Mouse (Mus musculus) hindbrain, embryonic 15.5 days (tissue): ENCODE measurements around the gene Srgap3. TPM values are rescaled to one million over a fixed set of nuclear protein-coding genes. Genes with fewer than 3 reads are reported as not detected.

Source experiments
- ATAC-seq: fragments of 200-750 bp; cut with Nextera tagmentation; 2 replicates; pipeline ENCODE4 v1.8.0; 2017; ENCODE audit warnings: low read depth, moderate number of reproducible peaks, moderate TSS enrichment; ENCODE audit not compliant: low FRiP score
- H3K27ac ChIP-seq: fragments of 300-500 bp; sonication (generic); replicated peaks from 2 replicates; pipeline ENCODE4 v1.5.1; 2015; ENCODE audit warnings: mild to moderate bottlenecking, inconsistent platforms
- H3K27me3 ChIP-seq: fragments of 300-500 bp; sonication (generic); 2 replicates; pipeline ENCODE4 v1.6.1; 2015; ENCODE audit warnings: control low read depth, inconsistent platforms
- H3K36me3 ChIP-seq: fragments of 300-500 bp; sonication (generic); 2 replicates; pipeline ENCODE4 v1.6.1; 2015; ENCODE audit warnings: control low read depth, inconsistent platforms
- H3K4me1 ChIP-seq: fragments of 300-500 bp; sonication (generic); replicated peaks from 2 replicates; pipeline ENCODE4 v1.6.1; 2015; ENCODE audit warnings: control low read depth, inconsistent platforms
- H3K4me2 ChIP-seq: fragments of 300-500 bp; sonication (generic); 2 replicates; pipeline ENCODE4 v1.6.1; 2015; ENCODE audit warnings: moderate library complexity, mild to moderate bottlenecking, inconsistent platforms
- H3K4me3 ChIP-seq: fragments of 300-500 bp; sonication (generic); 2 replicates; pipeline ENCODE4 v1.5.1; 2015; ENCODE audit warnings: mild to moderate bottlenecking, inconsistent platforms
- H3K9ac ChIP-seq: fragments of 300-500 bp; sonication (generic); 2 replicates; pipeline ENCODE4 v1.6.1; 2015; ENCODE audit warnings: inconsistent platforms
- H3K9me3 ChIP-seq: fragments of 300-500 bp; sonication (generic); 2 replicates; pipeline ENCODE4 v1.6.1; 2016; ENCODE audit warnings: control low read depth, inconsistent platforms
- WGBS: fragments of 180-500 bp; shearing (Covaris S2); methylation state at CpG from one replicate; pipeline ENCODE4 v1.1.7; 2015; 5-methylcytosine and 5-hydroxymethylcytosine counted together
- polyA plus RNA-seq: library from polyadenylated mRNA; unstranded; fragments of >200 nt; fragmentation: Nextera tagmentation; extraction: Ambion mirVana; gene quantifications from 2 replicates; pipeline ENCODE4 v1.2.1, GENCODE M21; 2015

Srgap3 gene
- polyA plus RNA-seq, 1 experiment from 2014 or later: 30.5 TPM

DNA sequence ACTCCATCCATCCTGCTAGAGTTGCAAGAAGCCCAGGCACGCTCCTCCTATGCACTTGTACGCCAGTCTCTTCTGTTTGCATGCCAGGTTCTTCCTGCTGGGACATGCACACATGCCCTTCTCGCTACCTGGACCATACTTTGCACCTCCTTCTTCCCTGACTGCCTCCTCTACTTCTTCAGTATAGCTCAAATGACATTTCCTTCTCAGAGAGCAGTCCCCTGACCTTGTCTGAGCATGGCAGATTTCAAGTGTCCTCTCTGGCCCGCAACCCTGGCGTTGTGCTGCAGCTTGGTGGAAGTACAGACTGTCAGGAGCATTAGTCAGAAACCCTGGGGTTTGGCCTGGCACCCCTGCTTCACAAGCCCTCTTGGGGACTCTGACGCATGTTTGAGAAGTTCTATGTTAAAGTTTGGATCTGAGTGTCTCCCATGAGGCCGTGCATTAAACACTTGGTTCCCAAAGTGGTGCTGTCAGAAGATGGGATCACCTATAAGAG, 128.6 kb downstream of the Srgap3 start:
- WGBS: 92% methylated on average over 7 of the region's 7 CpGs
- Histone ChIP-seq H3K9me3 (no peaks in the 10 kb centered on the region), H3K27ac (no peak overlapping the region), H3K4me1 (peaks cover 42% of the 10 kb centered on the region), H3K9ac (no peak overlapping the region), H3K4me2 (no peak overlapping the region), H3K27me3 (no peaks in the 10 kb centered on the region), H3K36me3 (0 out of 2 replicates have a peak, but pooled peaks cover 3% of the 10 kb centered on the region), H3K4me3 (no peak overlapping the region)
- ATAC-seq: no peak

DNA sequence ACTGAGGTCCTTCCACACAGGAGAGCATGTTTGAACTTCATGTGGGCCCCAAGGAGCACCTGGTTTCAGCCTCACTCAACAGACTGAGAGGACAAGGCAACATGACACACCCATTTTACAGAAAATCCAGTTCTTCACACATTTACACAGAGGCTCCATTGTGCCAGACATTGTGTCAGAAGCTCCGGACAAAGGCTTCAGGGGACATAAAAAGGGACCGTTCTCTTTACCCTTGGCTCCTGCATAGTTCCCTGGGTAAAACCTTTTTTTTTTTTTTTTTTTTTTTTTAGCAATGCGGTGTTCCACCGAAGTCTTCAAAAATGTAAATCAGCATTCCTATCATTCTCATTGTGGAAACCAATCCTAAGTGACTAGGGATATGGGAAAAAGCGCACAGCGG, 131.5 kb downstream of the Srgap3 start:
- no peaks in the 10 kb centered on the region for H3K27me3 ChIP-seq
- peaks cover 38% of the 10 kb centered on the region for H3K4me1 ChIP-seq
- ATAC-seq: no peak
- no peak overlapping the region for H3K4me2 ChIP-seq
- no peaks in the 10 kb centered on the region for H3K9me3 ChIP-seq
- H3K4me3 ChIP-seq: no peak overlapping the region
- 44% methylated on average over 6 of the region's 6 CpGs for WGBS
- no peak overlapping the region for H3K9ac ChIP-seq
- no peak overlapping the region for H3K27ac ChIP-seq
- 0 out of 2 replicates have a peak, but pooled peaks cover 3% of the 10 kb centered on the region for H3K36me3 ChIP-seq

DNA sequence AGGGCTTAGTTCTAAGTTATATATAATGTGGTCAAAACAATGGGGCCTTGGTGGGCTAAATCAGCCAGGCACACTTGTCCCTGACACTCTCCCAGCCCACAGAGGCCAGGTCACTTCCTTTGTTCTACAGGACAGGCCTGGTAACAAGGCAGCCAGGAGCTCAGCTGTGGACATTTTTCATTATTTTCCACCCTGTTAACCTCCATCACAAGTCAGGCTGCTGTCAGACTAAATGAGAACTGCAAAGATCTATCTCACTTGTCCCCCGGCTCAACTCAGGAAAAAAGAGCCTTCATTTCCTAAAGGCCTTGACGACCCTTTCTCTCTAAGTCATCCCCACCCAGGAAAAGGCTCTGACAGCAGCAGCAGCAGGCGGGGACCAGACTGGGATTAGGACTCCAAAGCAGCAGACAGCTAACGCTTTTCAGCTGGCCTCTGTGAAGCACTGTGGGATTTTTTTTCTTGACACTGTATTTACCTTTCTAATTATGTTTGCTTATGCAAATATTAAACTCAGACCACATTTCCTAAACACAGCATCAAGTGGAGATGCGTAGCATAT, 132.5 kb downstream of the Srgap3 start:
- no peaks in the 10 kb centered on the region for H3K9me3 ChIP-seq
- H3K4me1 ChIP-seq: peaks cover 38% of the 10 kb centered on the region
- 0 out of 2 replicates have a peak, but pooled peaks cover 3% of the 10 kb centered on the region for H3K36me3 ChIP-seq
- no peak overlapping the region for H3K9ac ChIP-seq
- 13% methylated on average over 5 of the region's 5 CpGs for WGBS
- ATAC-seq: no peak
- H3K4me2 ChIP-seq: no peak overlapping the region
- no peaks in the 10 kb centered on the region for H3K27me3 ChIP-seq
- no peak overlapping the region for H3K4me3 ChIP-seq
- H3K27ac ChIP-seq: peak overlapping the region; percentile 49

DNA sequence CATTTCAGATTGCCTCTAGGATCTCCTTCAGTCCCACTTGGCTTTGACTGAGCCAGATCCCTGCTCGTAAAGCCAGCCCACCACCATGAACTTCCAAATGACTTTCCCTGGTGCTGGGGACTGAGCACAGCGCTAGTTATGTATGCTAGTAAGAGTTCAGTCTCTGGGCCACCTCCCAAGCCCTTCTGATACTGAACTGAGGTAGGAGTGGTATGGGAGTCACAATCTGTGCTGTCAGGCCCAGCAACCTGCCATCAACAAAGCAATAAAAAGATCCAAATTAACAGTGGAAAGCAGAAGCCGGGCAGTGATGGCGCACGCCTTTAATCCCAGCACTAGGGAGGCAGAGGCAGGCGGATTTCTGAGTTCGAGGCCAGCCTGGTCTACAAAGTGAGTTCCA, 134.2 kb downstream of the Srgap3 start:
- WGBS: 92% methylated on average over 7 of the region's 7 CpGs
- H3K9me3 ChIP-seq: no peaks in the 10 kb centered on the region
- H3K4me1 ChIP-seq: peaks cover 53% of the 10 kb centered on the region
- ATAC-seq: no peak
- H3K27ac ChIP-seq: 0 out of 2 replicates have a peak overlapping the region, but pooled peaks have one; percentile 16
- 0 out of 2 replicates have a peak, but pooled peaks cover 3% of the 10 kb centered on the region for H3K36me3 ChIP-seq
- no peak overlapping the region for H3K4me3 ChIP-seq
- H3K27me3 ChIP-seq: no peaks in the 10 kb centered on the region
- no peak overlapping the region for H3K9ac ChIP-seq
- H3K4me2 ChIP-seq: no peak overlapping the region

DNA sequence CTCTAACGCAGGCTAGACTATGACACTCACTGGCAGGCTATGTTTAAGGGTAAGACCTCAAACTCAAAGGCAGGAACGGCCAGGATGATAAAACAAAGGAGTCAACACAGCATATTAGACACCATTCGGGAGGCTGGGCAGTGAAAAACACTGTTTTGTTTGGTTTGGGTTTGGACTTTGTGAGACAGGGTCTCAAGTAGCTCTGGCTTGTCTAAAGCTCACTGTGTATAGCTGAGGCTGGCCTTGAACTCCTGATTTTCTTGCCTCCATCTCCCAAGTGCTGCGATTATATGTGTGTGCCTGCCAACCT, 136.6 kb downstream of the Srgap3 start:
- Histone ChIP-seq H3K36me3 (0 out of 2 replicates have a peak, but pooled peaks cover 3% of the 10 kb centered on the region), H3K9ac (no peak overlapping the region), H3K4me3 (no peak overlapping the region), H3K4me1 (peaks cover 53% of the 10 kb centered on the region), H3K9me3 (no peaks in the 10 kb centered on the region), H3K27ac (peak overlapping the region; percentile 87), H3K4me2 (no peak overlapping the region), H3K27me3 (no peaks in the 10 kb centered on the region)
- ATAC-seq: no peak
- 31% methylated on average over 4 of the region's 4 CpGs for whole genome bisulfite sequencing

DNA sequence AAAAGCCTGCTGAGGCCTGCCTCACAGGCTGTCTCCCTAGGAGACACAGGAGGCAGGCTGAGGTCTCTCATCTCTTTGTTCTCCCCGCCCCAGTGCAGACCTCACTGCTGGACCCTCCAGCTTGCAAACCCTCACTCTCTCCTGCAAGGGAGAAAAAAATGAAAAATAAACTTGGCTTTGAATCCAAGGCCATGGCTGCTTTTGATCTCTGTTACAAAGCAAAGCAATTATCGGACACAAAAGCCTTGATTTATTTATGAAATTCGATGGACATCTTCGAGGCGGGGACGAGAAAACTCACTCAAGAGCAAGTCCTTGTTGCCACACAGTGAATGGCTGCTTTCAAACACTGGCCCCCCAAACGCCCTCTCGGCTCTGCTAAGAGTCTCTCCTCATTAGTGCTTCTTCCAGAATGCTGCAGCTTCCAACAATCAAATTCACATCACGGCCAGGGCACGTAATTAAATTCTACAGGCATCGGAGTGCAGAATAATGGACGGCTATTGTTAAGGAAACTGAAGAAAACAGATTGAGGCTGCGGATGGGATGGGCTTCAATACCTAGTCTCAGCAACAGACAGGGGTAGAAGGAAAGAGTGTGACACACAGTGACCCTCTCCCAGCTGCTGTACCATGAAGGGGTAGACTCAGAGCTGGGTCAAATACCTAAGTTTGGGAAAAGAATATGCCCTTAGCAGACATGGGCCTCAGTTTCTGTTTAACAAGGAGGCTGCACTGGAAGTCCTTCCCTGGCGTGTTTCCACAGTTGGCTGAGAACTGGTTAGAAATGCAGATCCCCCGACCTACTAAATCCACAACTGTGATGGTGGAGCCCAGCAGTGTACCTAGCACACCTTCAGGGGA, 137.2 kb downstream of the Srgap3 start:
- peak overlapping the region; percentile 87 for H3K27ac ChIP-seq
- no peaks in the 10 kb centered on the region for H3K27me3 ChIP-seq
- H3K4me3 ChIP-seq: no peak overlapping the region
- no peaks in the 10 kb centered on the region for H3K9me3 ChIP-seq
- WGBS: 10% methylated on average over 15 of the region's 15 CpGs
- H3K9ac ChIP-seq: 0 out of 2 replicates have a peak overlapping the region, but pooled peaks have one; percentile 7
- H3K4me2 ChIP-seq: peak overlapping the region; percentile 16
- peaks cover 49% of the 10 kb centered on the region for H3K4me1 ChIP-seq
- peak; percentile 82 for ATAC-seq
- H3K36me3 ChIP-seq: 0 out of 2 replicates have a peak, but pooled peaks cover 3% of the 10 kb centered on the region

DNA sequence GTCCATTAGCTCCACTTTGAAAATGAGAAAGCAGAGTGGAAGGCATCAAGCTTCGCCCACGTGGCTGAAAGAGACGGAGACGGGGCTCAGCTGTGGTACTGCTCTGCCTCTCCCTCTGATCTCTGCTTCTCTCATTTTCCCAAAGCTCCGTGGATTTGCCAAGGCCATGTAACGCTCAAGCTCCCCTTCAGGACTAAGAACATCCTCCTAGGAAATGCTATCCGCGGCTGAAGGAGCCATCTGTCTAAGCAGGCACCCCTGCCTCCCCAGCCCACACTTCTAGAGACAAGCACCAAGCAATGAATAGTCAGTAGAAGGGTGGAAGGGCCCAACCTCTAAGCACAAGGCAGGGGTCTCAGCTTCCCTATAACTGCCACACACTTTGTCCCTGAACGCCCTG, 138.3 kb downstream of the Srgap3 start:
- no peak for ATAC-seq
- Histone ChIP-seq H3K4me3 (no peak overlapping the region), H3K27me3 (no peaks in the 10 kb centered on the region), H3K36me3 (0 out of 2 replicates have a peak, but pooled peaks cover 3% of the 10 kb centered on the region), H3K4me2 (no peak overlapping the region), H3K27ac (peak overlapping the region; percentile 87), H3K9me3 (no peaks in the 10 kb centered on the region), H3K4me1 (peaks cover 41% of the 10 kb centered on the region), H3K9ac (no peak overlapping the region)
- WGBS: 36% methylated on average over 9 of the region's 9 CpGs

DNA sequence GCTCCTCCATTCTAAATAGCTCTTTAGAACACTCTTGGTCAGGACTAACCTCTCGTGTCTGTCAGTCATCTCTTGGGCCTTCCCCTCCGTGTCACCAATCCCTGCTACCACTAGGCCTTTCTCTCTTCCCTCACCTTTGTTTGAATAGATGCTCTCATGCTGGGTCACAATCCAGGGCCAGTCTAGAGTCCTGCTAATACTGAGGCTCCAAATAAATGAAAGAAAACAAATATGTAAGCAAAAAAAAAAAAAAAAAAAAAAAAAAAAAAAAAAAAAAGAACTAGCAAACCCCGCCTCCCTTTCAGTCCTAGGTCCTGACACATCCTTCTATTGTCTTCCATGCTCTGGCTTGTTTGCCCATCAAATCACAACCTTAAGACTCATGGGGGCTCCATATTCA, 145.1 kb downstream of the Srgap3 start:
- no peak overlapping the region for H3K4me2 ChIP-seq
- H3K4me3 ChIP-seq: no peak overlapping the region
- no peak overlapping the region for H3K27ac ChIP-seq
- H3K27me3 ChIP-seq: no peaks in the 10 kb centered on the region
- peaks cover 6% of the 10 kb centered on the region for H3K4me1 ChIP-seq
- ATAC-seq: no peak
- no peak overlapping the region for H3K9ac ChIP-seq
- H3K36me3 ChIP-seq: no peaks in the 10 kb centered on the region
- WGBS: 79% methylated on average over 3 of the region's 3 CpGs
- H3K9me3 ChIP-seq: no peaks in the 10 kb centered on the region

DNA sequence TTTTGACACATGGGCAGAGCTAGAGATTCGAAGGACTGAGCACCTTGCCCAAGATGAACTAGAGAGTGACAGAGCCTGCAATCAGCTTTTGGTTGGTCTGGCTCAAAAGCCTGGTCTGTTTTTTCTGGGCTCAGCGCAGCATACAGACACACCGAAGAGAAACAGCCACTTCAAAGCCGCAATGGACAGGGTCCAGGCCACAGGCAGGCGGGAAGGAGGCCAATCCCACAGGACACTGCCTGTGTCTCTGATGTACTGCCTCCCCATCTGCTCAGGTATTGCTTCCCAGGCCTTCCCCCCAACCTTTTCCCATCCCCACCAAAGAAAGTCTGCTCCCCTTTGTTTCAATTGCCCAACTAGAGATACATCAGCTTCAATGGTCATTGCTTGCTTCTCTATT, 148.7 kb downstream of the Srgap3 start:
- no peak for ATAC-seq
- H3K27me3 ChIP-seq: no peaks in the 10 kb centered on the region
- 84% methylated on average over 5 of the region's 5 CpGs for WGBS
- no peaks in the 10 kb centered on the region for H3K9me3 ChIP-seq
- H3K4me3 ChIP-seq: no peak overlapping the region
- peak overlapping the region; percentile 8; the same call in 1 of the 2 replicates for H3K27ac ChIP-seq
- peaks cover 6% of the 10 kb centered on the region for H3K4me1 ChIP-seq
- no peaks in the 10 kb centered on the region for H3K36me3 ChIP-seq
- no peak overlapping the region for H3K9ac ChIP-seq
- H3K4me2 ChIP-seq: no peak overlapping the region

DNA sequence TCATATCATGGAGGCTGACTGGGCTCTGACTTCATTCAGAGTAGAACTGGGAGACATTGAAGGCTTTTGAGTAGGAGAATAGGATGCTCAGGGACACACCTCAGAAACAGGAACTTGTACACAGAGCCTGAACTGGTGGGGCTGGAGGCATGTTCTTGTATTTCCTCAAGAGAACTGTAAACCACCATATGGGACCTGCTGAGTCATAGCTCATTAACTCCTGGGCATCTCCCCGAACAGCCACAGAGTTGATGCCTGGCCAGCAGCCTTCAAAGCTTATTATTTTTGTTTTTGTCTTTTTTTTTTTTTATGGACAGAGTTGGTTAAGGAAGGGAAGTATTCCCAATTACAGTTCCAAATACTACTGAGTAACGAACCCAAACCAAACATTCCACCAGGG, 150.5 kb downstream of the Srgap3 start:
- 63% methylated on average over 2 of the region's 2 CpGs for WGBS

DNA sequence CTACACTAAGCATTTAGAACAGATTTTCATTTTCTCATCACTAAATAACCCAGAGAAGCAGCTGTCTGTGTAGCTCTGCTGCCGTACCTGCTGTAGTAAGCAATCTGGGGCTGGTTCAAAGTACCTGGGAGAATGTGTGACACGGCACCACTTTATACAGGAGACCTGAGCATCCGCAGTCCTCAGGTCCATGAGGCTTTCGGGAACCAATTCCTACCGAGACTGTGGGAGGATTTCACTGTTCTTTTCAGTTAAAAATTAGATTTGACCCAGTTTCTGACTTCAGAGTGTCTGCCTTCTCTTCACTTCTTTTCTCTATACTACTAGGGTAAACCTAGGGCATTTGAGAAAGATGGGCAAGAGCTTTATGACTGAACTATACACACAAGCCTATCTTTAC, 153.2 kb downstream of the Srgap3 start:
- H3K4me2 ChIP-seq: no peak overlapping the region
- no peaks in the 10 kb centered on the region for H3K9me3 ChIP-seq
- no peak overlapping the region for H3K27ac ChIP-seq
- H3K36me3 ChIP-seq: peaks cover 8% of the 10 kb centered on the region; the same call in 1 of the 2 replicates
- H3K9ac ChIP-seq: no peak overlapping the region
- no peak overlapping the region for H3K4me3 ChIP-seq
- no peak for ATAC-seq
- WGBS: 95% methylated on average over 5 of the region's 5 CpGs
- H3K27me3 ChIP-seq: no peaks in the 10 kb centered on the region
- H3K4me1 ChIP-seq: peaks cover 27% of the 10 kb centered on the region

More for the DNA sequence above, 150.5 kb downstream of the Srgap3 start:
- ATAC-seq: no peak
- H3K36me3 ChIP-seq: peaks cover 8% of the 10 kb centered on the region; the same call in 1 of the 2 replicates
- no peak overlapping the region for H3K9ac ChIP-seq
- no peak overlapping the region for H3K27ac ChIP-seq
- H3K4me2 ChIP-seq: no peak overlapping the region
- no peaks in the 10 kb centered on the region for H3K9me3 ChIP-seq
- no peak overlapping the region for H3K4me3 ChIP-seq
- no peaks in the 10 kb centered on the region for H3K27me3 ChIP-seq
- peaks cover 6% of the 10 kb centered on the region for H3K4me1 ChIP-seq

DNA sequence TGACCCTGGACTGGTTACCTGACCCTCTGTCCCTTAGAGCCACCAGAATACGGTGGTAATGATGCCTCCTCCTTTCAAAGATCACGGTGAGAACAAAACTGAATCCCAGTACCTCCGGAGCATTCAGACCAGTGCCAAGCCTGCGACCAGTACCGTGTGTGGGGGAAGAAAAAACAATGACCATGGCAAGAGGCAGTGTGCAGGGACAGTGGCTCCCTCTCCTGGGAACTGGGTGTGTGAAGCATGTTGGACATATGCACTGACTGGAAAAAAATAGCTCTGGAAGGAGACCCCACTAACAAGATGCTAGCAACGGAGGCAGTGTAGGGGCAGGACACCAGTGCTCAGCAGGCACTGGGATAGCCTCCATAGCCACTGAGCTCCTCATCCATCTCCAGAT, 157.2 kb downstream of the Srgap3 start:
- WGBS: 49% methylated on average over 6 of the region's 6 CpGs
- no peak overlapping the region for H3K9ac ChIP-seq
- H3K9me3 ChIP-seq: no peaks in the 10 kb centered on the region
- H3K36me3 ChIP-seq: peaks cover 8% of the 10 kb centered on the region; the same call in 1 of the 2 replicates
- 0 out of 2 replicates have a peak overlapping the region, but pooled peaks have one; percentile 29 for H3K27ac ChIP-seq
- H3K27me3 ChIP-seq: no peaks in the 10 kb centered on the region
- H3K4me3 ChIP-seq: no peak overlapping the region
- H3K4me2 ChIP-seq: no peak overlapping the region
- ATAC-seq: peak; percentile 33
- H3K4me1 ChIP-seq: peaks cover 28% of the 10 kb centered on the region
